Mouse (Mus musculus): ENCODE measurements around the gene Cops4.

DNA sequence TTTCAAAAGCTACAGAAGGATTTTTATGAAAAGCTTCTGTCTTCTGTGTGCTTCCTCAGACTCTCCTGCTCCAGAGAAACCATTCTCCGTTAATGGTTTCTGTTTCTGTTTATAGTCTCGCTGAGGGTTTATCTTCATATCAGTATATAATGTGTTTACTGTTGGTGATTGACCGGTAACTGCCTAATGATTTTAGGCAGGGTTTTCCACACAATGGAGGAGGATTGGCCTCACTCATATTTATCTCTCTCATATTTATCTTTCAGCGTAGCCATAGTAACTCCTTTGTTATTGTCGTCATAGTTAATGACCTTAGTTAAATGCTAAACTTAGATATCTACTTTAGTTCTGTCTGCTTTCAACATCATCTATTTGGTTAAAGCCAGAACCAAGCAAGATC is 72.4 kb downstream of the Cops4 start:
- no peak for TF ChIP-seq CTCF (IDR thresholded peaks at IDR 0.05; ENCODE audit: borderline replicate concordance, insufficient read depth, low read length)
- no peak for TF ChIP-seq POLR2A (IDR thresholded peaks at IDR 0.05; ENCODE audit: low read depth, low read length)

Measured in embryonic fibroblast, embryonic 13.5 days (primary cell).